Mouse (Mus musculus): Measurements from ENCODE around the gene Ubxn11.

Ubxn11 gene

GRCm38 (mm10) chr4:134101979-134102741 lies at the start of gene Ubxn11:
TSS of gene Ubxn11 (plus strand) at chr4:134102570.
- DNase-seq = peak; percentile 94

GRCm38 (mm10) chr4:134053538-134053937 lies 48.8 kb upstream of the Ubxn11 start, which contains the start of gene Zfp683:
TSS of gene Zfp683 (plus strand) at chr4:134053838.
- DNase-seq = no peak

- DNase-seq = no peak
Observed at GRCm38 (mm10) chr4:134058166-134058715, 44.1 kb upstream of the Ubxn11 start.

- DNase-seq = no peak
Observed at GRCm38 (mm10) chr4:134058908-134059307, 43.5 kb upstream of the Ubxn11 start.

- no peak for DNase-seq
Observed at GRCm38 (mm10) chr4:134060135-134060865, 42.1 kb upstream of the Ubxn11 start, which contains the start of gene Crybg2. TSS of gene Crybg2 (plus strand) at chr4:134060815.

GRCm38 (mm10) chr4:134061166-134061830 lies 41.1 kb upstream of the Ubxn11 start:
- no peak for DNase-seq

GRCm38 (mm10) chr4:134061944-134062446 lies 40.4 kb upstream of the Ubxn11 start:
- DNase-seq = no peak

GRCm38 (mm10) chr4:134062561-134062960 lies 39.8 kb upstream of the Ubxn11 start:
- DNase-seq = no peak

- no peak for DNase-seq
Observed at GRCm38 (mm10) chr4:134065431-134066004, 36.9 kb upstream of the Ubxn11 start.

- DNase-seq = no peak
Observed at GRCm38 (mm10) chr4:134067383-134067782, 35.0 kb upstream of the Ubxn11 start.

- no peak for DNase-seq
Observed at GRCm38 (mm10) chr4:134067833-134068544, 34.4 kb upstream of the Ubxn11 start.

GRCm38 (mm10) chr4:134068793-134069580 lies 33.4 kb upstream of the Ubxn11 start:
- DNase-seq = no peak

- peak; percentile 28 for DNase-seq
Observed at GRCm38 (mm10) chr4:134078694-134079093, 23.7 kb upstream of the Ubxn11 start.

GRCm38 (mm10) chr4:134080674-134081073 lies 21.7 kb upstream of the Ubxn11 start:
- DNase-seq = no peak

GRCm38 (mm10) chr4:134081730-134082386 lies 20.5 kb upstream of the Ubxn11 start:
- peak; percentile 58 for DNase-seq

- no peak for DNase-seq
Observed at GRCm38 (mm10) chr4:134082460-134082859, 19.9 kb upstream of the Ubxn11 start.

GRCm38 (mm10) chr4:134084999-134085398 lies 17.4 kb upstream of the Ubxn11 start:
- DNase-seq = no peak

- DNase-seq = peak; percentile 62
Observed at GRCm38 (mm10) chr4:134087412-134087811, 15.0 kb upstream of the Ubxn11 start.

GRCm38 (mm10) chr4:134089029-134089428 lies 13.3 kb upstream of the Ubxn11 start:
- DNase-seq = no peak

GRCm38 (mm10) chr4:134090521-134091224 lies 11.7 kb upstream of the Ubxn11 start:
- no peak for DNase-seq
